Mouse (Mus musculus): ENCODE results near the gene D430042O09Rik.

DNA sequence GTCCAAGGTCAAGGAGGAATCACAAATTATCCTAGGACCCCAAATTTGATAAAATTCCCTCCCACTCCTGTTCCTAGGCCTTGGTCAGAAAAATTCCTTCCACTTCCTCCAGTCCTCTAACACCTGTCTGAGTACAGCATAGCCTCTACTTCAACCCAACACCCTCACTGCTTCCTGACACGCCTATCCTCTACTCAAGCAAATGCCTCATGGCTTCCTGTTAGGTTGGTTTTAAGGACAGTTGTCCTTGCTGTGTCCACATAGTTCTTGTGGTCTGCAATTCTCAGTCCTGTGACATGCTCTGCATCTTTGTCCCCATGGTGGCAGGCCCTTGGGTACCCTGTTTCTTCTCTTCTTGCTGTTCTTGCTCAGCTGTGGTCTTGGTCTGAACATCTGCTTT is 37.1 kb downstream of the D430042O09Rik start:
- TF ChIP-seq CTCF (IDR thresholded peaks at IDR 0.05; ENCODE audit: extremely low read depth, insufficient read length, insufficient replicate concordance, low read depth, low read length) (no peak), POLR2A (IDR thresholded peaks at IDR 0.05; ENCODE audit: low read depth, low read length) (no peak)
